Mouse (Mus musculus) heart, postnatal 36 days (tissue): ENCODE data around the gene Cd9. TPM values are rescaled to one million over a fixed set of nuclear protein-coding genes. Genes with fewer than 3 reads are reported as not detected.

Source experiments
- DNase-seq, 2 experiments: peaks; one replicate each; pipeline ENCODE4 v3.0.0; 2021 to 2022
- intact Hi-C: fragments of 180-260 bp; cut with DNase I; formaldehyde crosslinking; loops from one replicate; pipeline ENCODE4 v1.15.1; 2025
- total RNA-seq, 2 experiments: library from RNA; stranded (reverse); gene quantifications; 2 replicates each; pipeline ENCODE4 v1.2.3; 2021

The Cd9 gene
- total RNA-seq, 2 experiments from 2014 or later, result 54.7 to 59.2 TPM

- no peak for DNase-seq
- intact Hi-C loops, result no loop called here
Measured at GRCm38 (mm10) chr6:125413326-125413725, 81.3 kb downstream of the Cd9 start.

- DNase-seq, result no peak
- intact Hi-C loops, result no loop called here
Measured at GRCm38 (mm10) chr6:125411661-125412060, 82.9 kb downstream of the Cd9 start.

- intact Hi-C loops, result no loop called here
- no peak for DNase-seq
Measured at GRCm38 (mm10) chr6:125410995-125411547, 83.5 kb downstream of the Cd9 start.

GRCm38 (mm10) chr6:125410551-125410950 is 84.0 kb downstream of the Cd9 start:
- DNase-seq, result no peak
- intact Hi-C loops, result no loop called here

Other genes with a start within 250 kb of the Cd9 start
- gene Tuba3a, start 208.7 kb downstream of the Cd9 start, total RNA-seq, result not detected
- gene Ltbr, start 180.9 kb downstream of the Cd9 start, total RNA-seq, result 10 to 100 TPM; 28.8 to 31.3 TPM
- gene Scnn1a, start 174.1 kb downstream of the Cd9 start, total RNA-seq, result 1 to 10 TPM in 1 of 2 experiments, under 1 TPM in 1; 0.46 to 1.1 TPM
- gene Tnfrsf1a, start 145.4 kb downstream of the Cd9 start, total RNA-seq, result 10 to 100 TPM; 59.6 to 63.7 TPM
- not detected for gene Plekhg6, start 114.0 kb downstream of the Cd9 start, total RNA-seq
- 100 to 1,000 TPM; 107 to 114 TPM for gene Vwf, start 52.0 kb upstream of the Cd9 start, total RNA-seq
- gene Ano2, start 195.6 kb upstream of the Cd9 start, total RNA-seq, result not detected